Mouse (Mus musculus): ENCODE data around the gene BC004004. TPM values are rescaled to one million over a fixed set of nuclear protein-coding genes. Genes with fewer than 3 reads are reported as not detected.
A peak's percentile ranks its signal among the peaks of the same experiment; 100 is the strongest.

Gene BC004004
- polyA plus RNA-seq, 1 experiment from 2014 or later, result 83.0 TPM

DNA sequence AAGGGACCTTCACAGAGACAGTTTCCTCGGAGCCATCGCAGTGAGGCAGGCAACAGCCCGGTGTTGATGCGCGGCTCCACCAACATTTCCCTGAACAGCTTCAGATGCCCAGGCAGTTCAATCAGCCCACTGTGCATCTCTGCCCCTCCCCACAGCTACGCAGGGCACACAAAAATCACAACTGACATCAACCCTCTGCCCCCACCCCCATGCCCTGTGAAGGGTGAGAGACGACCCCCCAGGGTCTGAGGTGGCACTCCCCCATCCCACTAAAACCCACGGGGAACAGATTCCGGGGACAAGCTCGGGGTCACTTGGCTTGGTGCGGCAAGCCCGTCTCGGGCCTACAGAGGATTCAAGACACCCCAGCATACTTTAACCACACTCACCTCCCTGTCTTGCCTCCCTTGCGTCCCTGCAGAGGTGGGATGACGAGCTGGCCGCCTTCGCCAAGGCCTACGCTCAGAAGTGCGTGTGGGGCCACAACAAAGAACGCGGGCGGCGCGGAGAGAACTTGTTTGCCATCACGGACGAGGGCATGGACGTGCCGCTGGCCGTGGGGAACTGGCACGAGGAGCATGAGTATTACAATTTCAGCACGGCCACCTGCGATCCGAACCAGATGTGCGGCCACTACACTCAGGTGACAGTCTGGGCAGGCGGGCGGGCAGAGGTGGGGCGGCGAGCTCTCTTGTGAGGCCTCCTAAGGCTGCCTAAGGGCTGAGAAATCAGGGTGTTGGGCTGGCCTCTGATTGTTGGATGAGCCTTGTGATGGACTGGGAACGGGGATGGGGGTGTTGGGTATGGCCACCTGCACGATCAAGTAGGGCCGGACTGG is 53.4 kb downstream of the BC004004 start:
- 0 out of 2 replicates have a peak, but pooled peaks have one; percentile 5 for ATAC-seq (ENCODE audit: insufficient read depth, low FRiP score)
- Histone ChIP-seq H3K4me1 (ENCODE audit: control insufficient read depth, insufficient read depth, low read length) (peaks cover 12% of the 10 kb centered on the region; the same call in 1 of the 2 replicates), H3K36me3 (ENCODE audit: control insufficient read depth, insufficient read depth, low read length) (no peaks in the 10 kb centered on the region), H3K9me3 (replicated peaks; ENCODE audit: control insufficient read depth, low read length) (no peaks in the 10 kb centered on the region), H3K27ac (ENCODE audit: low read length) (no peak overlapping the region), H3K4me2 (ENCODE audit: low read depth, low read length) (peak overlapping the region; percentile 50), H3K27me3 (ENCODE audit: control insufficient read depth, insufficient read depth, low read length) (no peaks in the 10 kb centered on the region), H3K9ac (ENCODE audit: low read length) (peak overlapping the region; percentile 43), H3K4me3 (replicated peaks; ENCODE audit: low read length) (peak overlapping the region; percentile 19)
- 33% methylated on average over 41 of the region's 41 CpGs for WGBS

DNA sequence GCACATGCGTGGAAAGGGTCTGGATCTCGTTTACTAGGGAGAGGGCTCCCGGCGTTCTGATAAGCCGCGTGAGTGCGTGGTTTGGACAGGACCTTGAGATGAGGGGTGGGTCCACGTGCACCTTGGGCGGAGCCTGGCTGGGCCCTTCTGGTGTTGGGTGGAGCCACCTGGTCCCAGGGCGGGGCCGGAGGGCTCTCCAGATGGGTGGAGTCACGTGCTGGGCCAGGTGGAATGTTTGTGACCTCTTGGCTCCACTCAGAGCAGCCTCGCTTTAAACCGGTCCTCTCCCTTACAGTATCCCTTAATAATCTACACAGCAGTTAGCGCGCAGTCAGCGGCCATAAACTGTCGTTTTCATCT is 54.0 kb downstream of the BC004004 start:
- ATAC-seq (ENCODE audit: insufficient read depth, low FRiP score), result peak; percentile 79; the same call in 1 of the 2 replicates
- no peaks in the 10 kb centered on the region for H3K36me3 ChIP-seq (ENCODE audit: control insufficient read depth, insufficient read depth, low read length)
- H3K9me3 ChIP-seq (replicated peaks; ENCODE audit: control insufficient read depth, low read length), result no peaks in the 10 kb centered on the region
- peak overlapping the region; percentile 19 for H3K4me3 ChIP-seq (replicated peaks; ENCODE audit: low read length)
- H3K4me2 ChIP-seq (ENCODE audit: low read depth, low read length), result peak overlapping the region; percentile 50
- peaks cover 12% of the 10 kb centered on the region; the same call in 1 of the 2 replicates for H3K4me1 ChIP-seq (ENCODE audit: control insufficient read depth, insufficient read depth, low read length)
- H3K9ac ChIP-seq (ENCODE audit: low read length), result peak overlapping the region; percentile 43
- 22% methylated on average over 18 of the region's 18 CpGs for WGBS
- H3K27ac ChIP-seq (ENCODE audit: low read length), result no peak overlapping the region
- H3K27me3 ChIP-seq (ENCODE audit: control insufficient read depth, insufficient read depth, low read length), result no peaks in the 10 kb centered on the region

DNA sequence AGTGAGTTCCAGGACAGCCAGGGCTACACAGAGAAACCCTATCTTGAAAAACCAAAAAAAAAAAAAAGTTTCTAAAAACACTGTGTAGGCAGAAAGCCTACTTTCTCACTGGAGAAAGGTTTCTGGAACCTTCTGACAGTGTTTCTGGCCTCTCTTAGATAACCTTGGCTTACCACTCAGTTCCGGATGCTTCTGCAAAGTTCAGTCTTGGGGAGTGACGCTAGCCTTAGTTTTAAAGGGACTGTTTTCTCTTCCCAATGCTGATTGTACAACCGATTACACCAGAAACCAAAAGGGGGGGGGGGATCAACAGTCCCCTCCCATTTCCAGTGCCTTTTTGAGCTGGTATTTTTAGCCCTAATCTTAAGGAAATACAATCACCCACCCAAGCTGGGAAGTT is 55.0 kb downstream of the BC004004 start:
- Histone ChIP-seq H3K9ac (ENCODE audit: low read length) (no peak overlapping the region), H3K4me2 (ENCODE audit: low read depth, low read length) (no peak overlapping the region), H3K36me3 (ENCODE audit: control insufficient read depth, insufficient read depth, low read length) (no peaks in the 10 kb centered on the region), H3K4me3 (replicated peaks; ENCODE audit: low read length) (no peak overlapping the region), H3K27ac (ENCODE audit: low read length) (no peak overlapping the region), H3K27me3 (ENCODE audit: control insufficient read depth, insufficient read depth, low read length) (no peaks in the 10 kb centered on the region), H3K9me3 (replicated peaks; ENCODE audit: control insufficient read depth, low read length) (no peaks in the 10 kb centered on the region), H3K4me1 (ENCODE audit: control insufficient read depth, insufficient read depth, low read length) (peaks cover 12% of the 10 kb centered on the region; the same call in 1 of the 2 replicates)
- no peak for ATAC-seq (ENCODE audit: insufficient read depth, low FRiP score)
- WGBS, result 94% methylated on average over 3 of the region's 3 CpGs

DNA sequence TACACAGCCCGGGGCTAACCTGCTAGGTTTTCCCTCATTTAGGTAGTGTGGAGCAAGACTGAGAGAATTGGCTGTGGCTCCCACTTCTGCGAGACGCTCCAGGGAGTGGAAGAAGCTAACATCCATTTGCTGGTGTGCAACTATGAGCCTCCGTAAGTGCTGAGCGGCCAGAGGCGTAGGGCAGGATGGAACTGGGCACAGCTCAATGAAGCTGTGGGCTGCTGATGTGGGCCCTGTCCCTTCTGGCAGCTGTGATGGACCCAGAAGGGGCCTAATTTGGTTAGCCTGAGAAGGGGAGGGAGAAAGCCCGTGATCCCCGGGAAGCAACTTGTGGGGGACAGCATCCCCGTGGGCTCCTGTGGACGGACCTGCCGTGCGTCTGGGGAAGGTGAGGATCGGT is 57.2 kb downstream of the BC004004 start:
- no peak overlapping the region for H3K27ac ChIP-seq (ENCODE audit: low read length)
- WGBS, result 70% methylated on average over 13 of the region's 13 CpGs
- H3K4me1 ChIP-seq (ENCODE audit: control insufficient read depth, insufficient read depth, low read length), result peaks cover 12% of the 10 kb centered on the region; the same call in 1 of the 2 replicates
- no peak overlapping the region for H3K4me3 ChIP-seq (replicated peaks; ENCODE audit: low read length)
- no peaks in the 10 kb centered on the region for H3K36me3 ChIP-seq (ENCODE audit: control insufficient read depth, insufficient read depth, low read length)
- no peak for ATAC-seq (ENCODE audit: insufficient read depth, low FRiP score)
- no peaks in the 10 kb centered on the region for H3K9me3 ChIP-seq (replicated peaks; ENCODE audit: control insufficient read depth, low read length)
- no peaks in the 10 kb centered on the region for H3K27me3 ChIP-seq (ENCODE audit: control insufficient read depth, insufficient read depth, low read length)
- H3K4me2 ChIP-seq (ENCODE audit: low read depth, low read length), result no peak overlapping the region
- no peak overlapping the region for H3K9ac ChIP-seq (ENCODE audit: low read length)

DNA sequence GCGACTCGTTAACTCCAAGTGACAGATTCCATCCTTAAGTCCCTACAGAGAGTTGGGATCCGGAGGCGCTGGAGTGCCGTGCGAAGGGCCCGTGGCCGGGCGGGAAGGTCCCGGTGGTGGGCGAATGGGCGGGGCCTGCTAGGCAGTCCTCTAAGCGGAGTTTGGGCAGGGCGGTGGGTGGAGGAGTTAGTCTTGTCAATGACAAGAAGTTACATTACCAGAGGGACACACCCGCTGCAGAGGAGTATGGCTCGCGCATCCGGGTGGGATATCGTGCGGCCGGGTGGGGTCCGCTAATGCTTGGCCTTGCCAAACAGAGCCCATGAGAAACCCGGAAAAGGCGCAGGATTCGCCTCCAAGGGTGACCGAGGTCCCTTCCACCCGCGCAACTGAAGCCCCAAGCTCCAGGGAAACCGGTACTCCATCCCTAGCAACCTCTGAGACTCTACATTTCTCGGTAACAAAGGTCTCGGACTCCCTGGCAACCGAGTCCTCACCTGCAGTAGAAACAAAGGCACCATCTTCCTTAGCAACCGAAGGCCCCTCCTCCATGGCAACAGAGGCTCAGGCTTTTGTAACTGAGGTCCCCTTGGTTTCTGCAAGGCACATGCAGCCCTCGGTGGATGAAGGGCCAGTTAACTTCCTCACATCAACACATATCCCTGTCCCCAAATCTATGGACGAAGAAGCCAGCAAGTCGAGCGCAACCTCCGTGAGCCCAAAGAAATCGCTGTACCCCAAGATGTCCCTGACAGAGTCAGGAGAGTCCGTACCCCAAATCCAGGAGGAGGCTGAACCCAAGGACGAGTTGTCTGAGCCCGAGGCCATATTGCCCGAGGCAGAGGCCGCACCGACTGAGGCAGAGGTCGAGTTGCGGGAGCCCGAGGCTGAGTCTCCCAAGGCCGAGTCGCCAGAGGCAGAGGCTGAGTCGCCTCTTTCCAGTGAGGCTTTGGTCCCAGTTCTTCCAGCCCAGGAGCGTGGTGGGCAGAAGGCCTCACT is 58.2 kb downstream of the BC004004 start:
- no peaks in the 10 kb centered on the region for H3K27me3 ChIP-seq (ENCODE audit: control insufficient read depth, insufficient read depth, low read length)
- H3K9me3 ChIP-seq (replicated peaks; ENCODE audit: control insufficient read depth, low read length), result no peaks in the 10 kb centered on the region
- 0 out of 2 replicates have a peak, but pooled peaks cover 1% of the 10 kb centered on the region for H3K36me3 ChIP-seq (ENCODE audit: control insufficient read depth, insufficient read depth, low read length)
- peak overlapping the region; percentile 25 for H3K4me3 ChIP-seq (replicated peaks; ENCODE audit: low read length)
- 25% methylated on average over 52 of the region's 52 CpGs for WGBS
- no peak overlapping the region for H3K27ac ChIP-seq (ENCODE audit: low read length)
- ATAC-seq (ENCODE audit: insufficient read depth, low FRiP score), result peak; percentile 23; the same call in 1 of the 2 replicates
- peak overlapping the region; percentile 56 for H3K9ac ChIP-seq (ENCODE audit: low read length)
- peaks cover 16% of the 10 kb centered on the region; the same call in 1 of the 2 replicates for H3K4me1 ChIP-seq (ENCODE audit: control insufficient read depth, insufficient read depth, low read length)
- peak overlapping the region; percentile 52 for H3K4me2 ChIP-seq (ENCODE audit: low read depth, low read length)

DNA sequence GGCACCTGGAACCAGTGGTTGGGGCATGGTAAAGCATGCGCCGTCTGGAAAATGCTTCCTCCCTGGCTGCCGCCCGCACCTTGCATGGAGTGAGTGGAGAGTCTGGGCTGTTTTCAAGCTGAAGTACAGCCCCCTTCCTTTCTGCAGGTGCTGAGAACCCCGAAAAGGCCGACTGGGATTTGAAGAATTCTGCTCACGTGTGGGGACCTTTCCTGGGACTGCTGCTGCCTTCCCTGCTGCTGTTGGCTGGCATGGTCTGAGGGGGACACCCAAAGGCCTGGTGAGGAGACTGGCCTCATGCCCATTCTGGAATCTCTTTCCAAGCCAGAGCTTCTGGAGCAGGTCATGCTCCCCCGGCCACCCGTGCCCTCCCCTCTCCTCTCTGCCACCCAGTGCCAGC is 59.1 kb downstream of the BC004004 start:
- no peak overlapping the region for H3K4me2 ChIP-seq (ENCODE audit: low read depth, low read length)
- no peaks in the 10 kb centered on the region for H3K9me3 ChIP-seq (replicated peaks; ENCODE audit: control insufficient read depth, low read length)
- no peaks in the 10 kb centered on the region for H3K27me3 ChIP-seq (ENCODE audit: control insufficient read depth, insufficient read depth, low read length)
- H3K4me1 ChIP-seq (ENCODE audit: control insufficient read depth, insufficient read depth, low read length), result peaks cover 13% of the 10 kb centered on the region; the same call in 1 of the 2 replicates
- H3K36me3 ChIP-seq (ENCODE audit: control insufficient read depth, insufficient read depth, low read length), result peaks cover 9% of the 10 kb centered on the region; the same call in 1 of the 2 replicates
- WGBS, result 84% methylated on average over 9 of the region's 9 CpGs
- H3K9ac ChIP-seq (ENCODE audit: low read length), result no peak overlapping the region
- no peak overlapping the region for H3K27ac ChIP-seq (ENCODE audit: low read length)
- ATAC-seq (ENCODE audit: insufficient read depth, low FRiP score), result no peak
- no peak overlapping the region for H3K4me3 ChIP-seq (replicated peaks; ENCODE audit: low read length)

DNA sequence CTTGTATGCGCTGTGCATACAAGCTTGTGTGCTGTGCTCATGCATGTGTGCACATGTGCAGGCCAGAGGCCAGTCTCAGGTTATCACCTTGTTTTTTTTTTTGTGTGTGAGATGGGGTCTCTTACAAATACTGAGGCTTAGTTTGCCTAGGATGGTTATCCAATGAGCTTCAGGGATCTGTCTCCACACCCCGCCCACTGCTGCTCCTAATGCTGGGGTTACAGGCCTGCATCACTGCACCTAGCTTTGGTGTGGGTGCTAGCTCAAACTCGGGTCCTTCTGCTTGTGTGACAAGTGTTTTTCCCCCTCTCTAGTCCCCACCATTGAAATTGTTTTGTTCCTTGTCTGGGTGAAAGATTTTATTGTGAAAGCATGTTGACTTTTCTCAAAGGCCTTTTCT is 61.6 kb downstream of the BC004004 start:
- Histone ChIP-seq H3K9ac (ENCODE audit: low read length) (no peak overlapping the region), H3K36me3 (ENCODE audit: control insufficient read depth, insufficient read depth, low read length) (peaks cover 21% of the 10 kb centered on the region), H3K4me2 (ENCODE audit: low read depth, low read length) (no peak overlapping the region), H3K9me3 (replicated peaks; ENCODE audit: control insufficient read depth, low read length) (no peaks in the 10 kb centered on the region), H3K4me1 (ENCODE audit: control insufficient read depth, insufficient read depth, low read length) (peaks cover 13% of the 10 kb centered on the region; the same call in 1 of the 2 replicates), H3K27ac (ENCODE audit: low read length) (peak overlapping the region; percentile 46; the same call in 1 of the 2 replicates), H3K4me3 (replicated peaks; ENCODE audit: low read length) (no peak overlapping the region), H3K27me3 (ENCODE audit: control insufficient read depth, insufficient read depth, low read length) (no peaks in the 10 kb centered on the region)
- no peak for ATAC-seq (ENCODE audit: insufficient read depth, low FRiP score)
- 70% methylated on average over 3 of the region's 3 CpGs for WGBS

DNA sequence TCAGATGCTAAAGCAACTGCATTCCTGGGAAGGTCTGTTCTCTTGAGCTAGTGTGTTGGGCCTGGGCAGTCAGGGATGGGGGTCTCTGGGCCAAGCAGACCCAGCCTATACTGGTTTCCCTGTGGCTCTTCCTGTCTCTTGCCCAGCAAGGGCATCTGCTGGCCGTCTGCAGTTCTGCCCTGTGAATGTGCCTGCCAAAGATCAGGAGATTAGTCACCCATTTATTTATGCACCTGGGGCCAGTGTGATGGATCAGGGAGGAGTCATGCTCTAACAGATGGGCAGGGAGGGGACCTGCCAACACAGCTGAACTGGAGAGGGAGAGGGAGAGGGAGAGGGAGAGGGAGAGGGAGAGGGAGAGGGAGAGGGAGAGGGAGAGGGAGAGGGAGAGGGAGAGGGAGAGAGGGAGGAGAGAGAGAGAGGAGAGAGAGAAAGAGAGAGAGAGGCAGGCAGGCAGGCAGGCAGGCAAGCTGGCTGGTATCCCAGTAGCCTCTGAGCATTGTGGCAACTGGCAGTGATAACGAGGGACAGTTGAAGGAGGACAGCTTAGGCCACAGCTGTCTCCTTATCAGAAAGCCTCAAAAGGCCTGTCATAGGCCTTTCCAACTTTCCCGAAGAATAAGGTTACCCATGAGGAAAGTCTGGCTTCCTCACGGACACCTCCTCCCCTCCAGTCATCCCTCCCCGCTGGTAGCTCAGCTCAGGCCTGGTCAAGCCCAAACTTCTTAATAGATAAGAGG is 62.3 kb downstream of the BC004004 start:
- Histone ChIP-seq H3K27me3 (ENCODE audit: control insufficient read depth, insufficient read depth, low read length) (no peaks in the 10 kb centered on the region), H3K9me3 (replicated peaks; ENCODE audit: control insufficient read depth, low read length) (no peaks in the 10 kb centered on the region), H3K4me2 (ENCODE audit: low read depth, low read length) (no peak overlapping the region), H3K27ac (ENCODE audit: low read length) (peak overlapping the region; percentile 75; the same call in 1 of the 2 replicates), H3K4me3 (replicated peaks; ENCODE audit: low read length) (no peak overlapping the region), H3K36me3 (ENCODE audit: control insufficient read depth, insufficient read depth, low read length) (peaks cover 23% of the 10 kb centered on the region), H3K9ac (ENCODE audit: low read length) (no peak overlapping the region), H3K4me1 (ENCODE audit: control insufficient read depth, insufficient read depth, low read length) (peaks cover 13% of the 10 kb centered on the region; the same call in 1 of the 2 replicates)
- 0 out of 2 replicates have a peak, but pooled peaks have one; percentile 6 for ATAC-seq (ENCODE audit: insufficient read depth, low FRiP score)
- WGBS, result 27% methylated on average over 5 of the region's 5 CpGs
